Mouse (Mus musculus): ENCODE measurements around the gene Dcdc2b. TPM values are rescaled to one million over a fixed set of nuclear protein-coding genes. Genes with fewer than 3 reads are reported as not detected.

Dcdc2b gene
- 4.4 TPM for total RNA-seq (2023)

GRCm38 (mm10) chr4:129614093-129614492 lies at the start of gene Dcdc2b:
Dcdc2b (minus strand) TSS chr4:129614257.

GRCm38 (mm10) chr4:129640638-129641467 lies 26.8 kb upstream of the Dcdc2b start, which contains the start of gene Txlna:
Txlna (minus strand) TSS chr4:129641065.

GRCm38 (mm10) chr4:129623681-129624091 lies 9.6 kb upstream of the Dcdc2b start, which contains the start of gene Ccdc28b:
Ccdc28b (minus strand) TSS chr4:129623947.

GRCm38 (mm10) chr4:129618786-129619691 lies 5.0 kb upstream of the Dcdc2b start, which contains the start of gene Iqcc:
Iqcc (minus strand) TSS chr4:129619099.

GRCm38 (mm10) chr4:129600233-129601158 lies 13.6 kb downstream of the Dcdc2b start, which contains the start of the genes Eif3i and Tmem234:
Eif3i (minus strand) TSS chr4:129600648.
Tmem234 (plus strand) TSS chr4:129600668.

GRCm38 (mm10) chr4:129578466-129578865 lies 35.6 kb downstream of the Dcdc2b start, which contains the start of gene Fam167b:
Fam167b (minus strand) TSS chr4:129578549.

GRCm38 (mm10) chr4:129573430-129573829 lies 40.6 kb downstream of the Dcdc2b start, which contains the start of gene Lck:
Lck (minus strand) TSS chr4:129573641.

Other genes starting within 250 kb of the Dcdc2b start
- gene Zbtb8a, start 236.1 kb downstream of the Dcdc2b start, total RNA-seq (2023), result 2.8 TPM
- gene Zbtb8b, start 173.4 kb downstream of the Dcdc2b start, total RNA-seq (2023), result not detected
- gene Bsdc1, start 152.7 kb downstream of the Dcdc2b start, total RNA-seq (2023), result 140 TPM
- not detected for gene Tssk3, start 123.2 kb downstream of the Dcdc2b start, total RNA-seq (2023)
- gene Fam229a, start 123.1 kb downstream of the Dcdc2b start, total RNA-seq (2023), result 1.9 TPM
- gene Marcksl1, start 100.7 kb downstream of the Dcdc2b start, total RNA-seq (2023), result 17.4 TPM
- gene Hdac1, start 71.5 kb downstream of the Dcdc2b start, total RNA-seq (2023), result 122 TPM
- 793 TPM for gene Lck, start 40.6 kb downstream of the Dcdc2b start, total RNA-seq (2023)
- gene Fam167b, start 35.7 kb downstream of the Dcdc2b start, total RNA-seq (2023), result not detected
- gene Eif3i, start 13.6 kb downstream of the Dcdc2b start, total RNA-seq (2023), result 175 TPM
- gene Tmem234, start 13.6 kb downstream of the Dcdc2b start, total RNA-seq (2023), result 133 TPM
- gene Iqcc, start 4.8 kb upstream of the Dcdc2b start, total RNA-seq (2023), result 22.7 TPM
- 8.2 TPM for gene Ccdc28b, start 9.7 kb upstream of the Dcdc2b start, total RNA-seq (2023)
- gene Txlna, start 26.8 kb upstream of the Dcdc2b start, total RNA-seq (2023), result 55.2 TPM
- gene Kpna6, start 58.5 kb upstream of the Dcdc2b start, total RNA-seq (2023), result 31.3 TPM
- 13.5 TPM for gene Tmem39b, start 82.6 kb upstream of the Dcdc2b start, total RNA-seq (2023)
- 132 TPM for gene Khdrbs1, start 128.0 kb upstream of the Dcdc2b start, total RNA-seq (2023)
- 328 TPM for gene Ptp4a2, start 197.0 kb upstream of the Dcdc2b start, total RNA-seq (2023)

Measured in CD4-positive naive resting alpha-beta T cell, adult 57 days (primary cell).